Mouse (Mus musculus) kidney, adult 2 months (tissue): Measurements from ENCODE around the gene Cdc34.

Experiments used
- CTCF ChIP-seq: fragments of 200-500 bp; conservative IDR thresholded peaks from 2 replicates; pipeline ENCODE4 v1.5.1; 2011; ENCODE audit warnings: low read depth, mild to moderate bottlenecking, control low read depth, low read length, moderate library complexity, mixed read lengths; ENCODE audit not compliant: insufficient read depth, insufficient read length
- POLR2A ChIP-seq: fragments of 200-500 bp; IDR thresholded peaks from one replicate; pipeline ENCODE4 v1.6.1; 2011; ENCODE audit warnings: low read depth, low read length, control low read depth

- TF ChIP-seq POLR2A (no peak), CTCF (peak; percentile 54)
Measured at GRCm38 (mm10) chr10:79682916-79683582, 1.1 kb downstream of the Cdc34 start.
